Mouse (Mus musculus) lung, postnatal 0 days (tissue): ENCODE data around the gene Itprip.

ENCODE experiments used
- CTCF ChIP-seq: IDR thresholded peaks from 2 replicates; pipeline ENCODE4 v1.5.1; 2016; ENCODE audit warnings: antibody characterized with exemption, mild to moderate bottlenecking
- EP300 ChIP-seq: IDR thresholded peaks from 2 replicates; pipeline ENCODE4 v1.6.1; 2016; ENCODE audit warnings: antibody characterized with exemption, mild to moderate bottlenecking, control low read depth

DNA sequence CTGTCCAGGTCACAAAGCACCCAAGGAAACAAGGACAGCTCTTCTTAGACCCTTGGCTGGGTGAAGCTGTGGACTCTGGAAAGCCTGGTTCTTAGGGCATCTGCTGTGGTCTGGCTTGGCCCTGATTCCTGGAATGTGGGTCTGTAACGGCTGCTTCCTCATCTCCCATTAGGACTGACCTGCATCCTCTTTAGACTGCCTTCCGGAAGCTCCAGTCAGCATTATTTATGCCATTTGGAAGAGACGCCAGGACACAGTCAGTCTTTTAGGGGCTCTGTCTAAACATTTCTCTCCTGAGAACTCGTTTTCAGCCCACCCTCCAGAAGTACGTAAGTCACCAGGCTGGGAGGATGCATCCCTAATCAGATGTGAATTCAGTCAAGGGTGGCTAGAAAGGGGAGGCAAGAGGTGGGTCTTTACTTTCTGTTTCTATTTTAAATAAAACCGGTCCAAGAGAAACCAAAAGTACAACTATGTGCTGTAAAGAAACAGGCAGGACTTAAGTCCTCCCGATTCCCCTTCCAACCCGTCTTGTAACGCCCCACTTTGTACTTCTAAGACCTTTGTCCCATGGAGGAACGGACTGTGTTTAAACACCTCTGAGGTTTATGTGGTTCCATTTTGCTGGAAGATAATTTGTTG, 28.5 kb downstream of the Itprip start:
- TF ChIP-seq CTCF = no peak
- TF ChIP-seq EP300 = peak; percentile 82
